Mouse (Mus musculus): Measurements from ENCODE around the gene Copg2. TPM values are rescaled to one million over a fixed set of nuclear protein-coding genes. Genes with fewer than 3 reads are reported as not detected.

The Copg2 gene
- total RNA-seq, 1 experiment from 2014 or later, result 89.9 TPM

DNA sequence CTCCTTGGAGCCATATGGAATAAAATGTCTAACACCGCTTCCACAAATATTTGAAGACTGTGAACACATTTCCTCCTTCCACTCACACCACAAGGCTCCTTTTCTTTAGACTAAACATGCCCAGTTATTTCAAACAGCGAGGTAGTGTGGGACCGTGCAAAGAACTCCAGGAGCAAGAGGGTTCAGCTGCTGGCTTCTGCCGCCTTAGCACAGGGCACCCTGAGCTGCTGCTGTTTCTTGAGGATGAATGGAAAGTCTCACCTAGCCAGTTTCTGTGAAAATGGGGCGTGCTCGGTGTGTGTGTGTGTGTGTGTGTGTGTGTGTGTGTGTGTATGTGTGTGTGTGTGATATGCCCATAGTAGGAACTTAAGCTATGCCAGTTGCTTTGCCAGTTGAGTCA lies 162.1 kb downstream of the Copg2 start:
- no peak for DNase-seq

- no peak for DNase-seq
These were observed 163.9 kb downstream of the Copg2 start for GRCm38 (mm10) chr6:30732571-30733130.

DNA sequence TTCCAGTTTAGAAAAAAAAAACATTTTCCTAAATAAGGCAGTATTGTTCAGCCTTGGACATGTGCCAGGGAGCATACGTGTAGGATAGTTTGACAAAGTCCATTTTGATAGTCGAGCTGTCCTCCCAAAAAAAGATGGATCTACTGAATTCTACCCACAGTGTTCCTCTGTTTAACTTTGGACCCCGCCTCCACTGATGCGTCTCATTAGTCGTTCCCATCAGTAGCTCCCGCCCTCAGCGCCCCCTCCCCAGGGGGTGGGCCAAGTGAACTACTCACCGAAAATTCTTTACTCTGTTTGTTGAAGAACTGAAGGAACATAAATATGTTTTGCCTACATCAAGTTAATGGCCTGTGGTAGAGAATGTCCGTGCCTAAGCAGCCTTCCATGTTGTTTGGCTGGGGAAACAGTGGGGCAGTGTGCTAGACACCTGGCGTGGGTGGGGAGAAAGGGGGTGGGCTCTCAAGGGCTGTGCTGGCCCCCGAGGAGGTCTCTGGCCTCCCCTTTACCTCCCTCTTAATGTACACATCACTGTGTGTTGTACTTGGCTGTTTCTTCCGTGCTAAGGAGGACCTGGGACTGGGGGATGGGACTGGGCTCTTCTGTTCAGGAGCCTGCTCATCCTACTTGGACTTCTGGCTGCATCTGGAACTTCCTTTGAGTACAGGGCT lies 166.2 kb downstream of the Copg2 start:
- DNase-seq, result no peak

GRCm38 (mm10) chr6:30723331-30723730 lies 173.3 kb downstream of the Copg2 start, which contains the start of gene Mest:
TSS of gene Mest (plus strand) at chr6:30723547.
- DNase-seq, result no peak

GRCm38 (mm10) chr6:30722385-30723164 lies 174.0 kb downstream of the Copg2 start:
- no peak for DNase-seq

DNA sequence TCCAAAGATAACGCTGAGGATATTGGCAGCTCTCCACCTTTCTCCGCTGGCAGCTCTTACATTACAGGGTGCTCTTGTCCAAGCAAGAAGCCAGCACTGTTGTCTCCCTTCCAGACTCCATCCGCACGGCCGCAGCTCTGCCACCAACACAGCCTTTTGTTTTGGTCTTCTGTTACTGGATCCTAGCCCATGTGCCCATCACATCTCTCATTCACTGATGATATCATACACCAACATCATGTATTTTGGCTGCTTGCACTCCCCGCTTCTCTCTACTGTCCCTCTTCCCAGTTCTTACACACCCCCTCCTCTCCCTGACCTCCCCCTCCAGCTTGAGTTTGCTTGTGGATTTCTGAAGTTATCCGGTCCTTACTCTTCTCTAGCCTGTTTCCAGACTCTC lies 179.8 kb downstream of the Copg2 start:
- DNase-seq, result no peak

- DNase-seq, result no peak
These were observed 181.6 kb downstream of the Copg2 start for GRCm38 (mm10) chr6:30714891-30715471.

- no peak for DNase-seq
These were observed 182.7 kb downstream of the Copg2 start for GRCm38 (mm10) chr6:30713896-30714295.

DNA sequence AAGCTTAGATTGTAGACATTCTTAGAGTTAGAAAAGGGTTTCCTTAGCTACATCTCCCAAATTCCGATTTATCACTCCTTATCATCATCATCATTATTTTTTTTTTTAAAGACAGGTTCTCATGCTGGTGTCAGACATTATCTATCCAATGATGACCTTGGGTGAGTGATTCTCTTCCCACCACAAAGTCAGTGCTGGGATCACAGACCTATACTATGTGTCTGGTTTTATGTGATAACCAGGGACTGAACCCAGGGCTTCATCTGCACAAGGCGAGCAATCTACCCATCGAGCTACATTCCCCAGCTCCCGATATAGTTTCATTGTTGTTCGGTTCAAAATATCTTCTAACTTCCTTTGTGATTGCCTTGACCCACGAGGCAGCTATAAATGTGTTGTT lies 183.1 kb downstream of the Copg2 start:
- DNase-seq, result no peak

DNA sequence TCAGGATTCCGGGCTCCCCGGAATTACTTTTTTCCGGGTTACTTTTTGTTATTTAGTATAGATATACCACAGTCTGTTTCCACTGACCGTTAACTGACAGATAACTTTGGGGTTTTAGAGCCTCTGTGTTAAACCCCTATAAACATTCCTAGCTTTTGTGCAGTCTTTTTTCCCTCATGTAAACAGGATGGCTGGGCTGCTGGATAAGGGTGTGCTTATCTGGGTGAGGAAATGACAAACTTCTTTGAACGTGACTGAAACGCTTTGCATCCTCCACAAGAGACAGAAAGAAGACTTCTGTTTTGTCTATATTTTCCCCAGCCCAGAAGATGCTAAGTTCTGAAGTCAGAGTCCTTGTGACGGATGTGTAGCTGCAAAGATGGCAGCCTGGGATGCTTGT lies 184.1 kb downstream of the Copg2 start:
- DNase-seq, result no peak

DNA sequence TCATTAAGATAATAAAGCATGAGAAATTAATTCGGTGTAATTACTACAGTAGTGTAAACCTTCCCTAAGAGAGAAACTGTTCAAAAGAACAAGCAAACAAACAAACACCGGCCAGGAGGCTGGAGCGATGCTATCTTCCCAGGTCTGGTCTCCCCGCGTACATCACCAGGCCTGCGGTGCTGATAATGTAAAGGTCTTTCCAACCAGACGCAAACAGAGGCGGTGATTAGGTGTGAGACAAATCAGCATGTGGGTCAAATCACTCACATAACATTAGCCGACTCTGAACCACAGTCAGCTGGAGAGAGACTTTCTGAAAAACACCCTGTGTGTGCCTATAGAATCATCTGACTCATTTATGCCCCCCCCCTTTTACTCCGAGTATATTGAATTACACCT lies 185.2 kb downstream of the Copg2 start:
- no peak for DNase-seq

- DNase-seq, result peak; percentile 36
These were observed 185.9 kb downstream of the Copg2 start for GRCm38 (mm10) chr6:30710371-30711364.

GRCm38 (mm10) chr6:30709115-30709514 lies 187.5 kb downstream of the Copg2 start:
- no peak for DNase-seq

GRCm38 (mm10) chr6:30703977-30704602 lies 192.5 kb downstream of the Copg2 start:
- no peak for DNase-seq

DNA sequence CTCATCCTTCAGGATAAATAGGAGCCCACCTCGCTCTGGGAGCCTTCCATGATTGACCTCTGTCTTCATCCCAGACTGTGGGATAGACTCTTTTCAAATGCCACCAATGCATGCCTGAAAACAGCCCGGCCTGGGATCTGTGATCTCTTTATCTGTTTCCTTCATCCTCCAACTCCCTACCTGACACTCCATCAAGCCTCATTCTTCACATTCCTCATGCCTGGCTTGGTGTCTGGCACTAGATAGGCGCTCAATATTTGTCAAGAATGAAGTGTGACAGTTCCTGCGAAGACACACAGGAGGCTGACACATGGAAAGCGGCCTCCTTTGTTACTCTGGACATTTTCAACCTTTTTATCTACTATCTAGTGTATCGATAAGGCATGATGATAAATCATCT lies 193.1 kb downstream of the Copg2 start:
- no peak for DNase-seq

DNA sequence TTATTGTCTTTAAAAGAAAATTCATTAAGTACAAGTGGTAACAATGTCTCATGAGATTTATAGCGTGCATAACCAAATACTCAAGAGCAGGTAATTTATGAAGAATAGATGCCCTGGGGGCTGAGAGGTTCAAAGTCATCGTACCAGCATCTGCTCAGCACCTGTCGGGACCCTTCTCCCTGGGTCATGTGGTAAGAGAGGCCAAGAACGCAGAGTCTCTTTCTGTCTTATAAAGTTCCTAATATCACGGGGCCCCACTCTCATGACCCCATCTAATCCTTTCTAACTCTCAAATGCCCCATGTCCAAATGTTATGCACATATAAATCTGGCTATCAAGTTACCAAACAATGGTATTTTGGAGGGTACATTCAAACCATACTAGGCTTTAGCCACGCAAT lies 193.7 kb downstream of the Copg2 start:
- DNase-seq, result no peak

- no peak for DNase-seq
These were observed 196.4 kb downstream of the Copg2 start for GRCm38 (mm10) chr6:30700182-30700581.

DNA sequence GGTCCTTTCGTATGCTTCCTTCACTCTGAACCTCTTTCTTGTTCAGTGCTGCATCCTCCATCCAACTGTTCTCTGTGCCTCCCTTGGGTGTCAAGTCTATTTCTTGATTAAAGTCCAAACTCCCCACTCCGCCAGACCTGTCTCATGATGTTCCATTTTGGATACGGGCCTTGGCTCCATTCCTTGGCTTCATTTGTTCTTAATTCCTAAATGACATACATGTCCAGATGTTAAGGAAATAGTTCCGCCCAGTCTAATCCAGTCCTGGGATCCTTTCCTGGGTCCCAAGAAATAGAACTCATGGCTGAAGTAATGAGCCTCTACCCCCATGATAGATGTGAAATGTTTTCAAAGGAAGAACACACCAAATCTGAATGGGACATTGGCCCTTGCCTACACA lies 198.6 kb downstream of the Copg2 start:
- DNase-seq, result no peak
